Mouse (Mus musculus): ENCODE results near the gene Paqr9.

GRCm38 (mm10) chr9:95522561-95522960 lies 36.9 kb upstream of the Paqr9 start:
- TF ChIP-seq CTCF (IDR thresholded peaks at IDR 0.05; ENCODE audit: extremely low read depth, insufficient read depth, insufficient read length, insufficient replicate concordance) (no peak), POLR2A (IDR thresholded peaks at IDR 0.05; ENCODE audit: low read depth, low read length) (no peak)
